Mouse (Mus musculus) lung, postnatal 36 days (tissue): ENCODE measurements around the gene Gm21830.
"Not testable (repeated sequence)": the region's sequence is repeated elsewhere in the genome, so short reads cannot be mapped to it uniquely, and the experiment has no call there.

Experiments
- DNase-seq: peaks from one replicate; pipeline ENCODE4 v3.0.0; 2022; ENCODE audit warnings: mixed read lengths

The Gm21830 gene

GRCm38 (mm10) chr2:67413425-67413824, at the start of gene Gm21830:
Gm21830 (plus strand) TSS chr2:67413725.
- DNase-seq: not testable (repeated sequence)

- no peak for DNase-seq
Measured at GRCm38 (mm10) chr2:67364506-67364905, 49.0 kb upstream of the Gm21830 start.

DNA sequence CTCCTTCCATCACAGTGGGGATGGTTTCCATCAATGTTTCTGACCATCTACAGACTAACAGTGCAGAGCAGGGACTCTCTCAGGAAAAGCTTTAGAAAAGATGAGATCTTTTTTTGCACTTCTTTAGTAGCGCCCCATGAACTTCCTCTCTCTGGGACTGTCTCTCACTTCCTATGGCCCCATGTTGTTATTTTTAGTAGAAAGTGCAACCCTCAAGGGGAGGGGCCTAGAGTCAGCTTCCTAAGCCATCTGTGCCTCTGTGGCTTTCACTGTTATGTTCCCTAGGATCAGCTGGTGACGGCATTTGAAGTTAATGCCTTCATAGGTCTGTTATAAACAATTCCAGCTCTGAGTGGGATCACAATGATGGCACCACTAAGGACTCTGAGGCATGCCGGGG, 35.0 kb upstream of the Gm21830 start:
- peak; percentile 1 for DNase-seq

GRCm38 (mm10) chr2:67420853-67421252, 7.3 kb downstream of the Gm21830 start:
- no peak for DNase-seq

DNA sequence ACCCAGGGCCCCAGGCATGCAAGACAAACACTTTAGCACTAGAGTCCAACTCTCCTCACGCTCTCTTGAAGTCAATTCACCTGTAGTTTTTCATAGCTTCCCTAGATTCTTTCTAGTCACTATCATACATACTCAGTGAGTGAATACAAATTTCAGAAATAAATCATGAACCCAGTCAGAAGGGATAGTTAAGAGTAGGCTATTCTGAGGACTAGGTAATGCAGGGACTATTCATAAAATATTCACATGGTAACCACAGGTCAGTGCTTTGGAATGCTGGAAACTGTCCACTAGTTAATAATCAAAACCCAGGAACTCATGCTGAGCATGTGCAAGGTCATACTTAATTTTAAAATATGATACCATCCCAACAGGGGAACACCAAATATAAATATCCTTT, 9.3 kb downstream of the Gm21830 start:
- DNase-seq: no peak

DNA sequence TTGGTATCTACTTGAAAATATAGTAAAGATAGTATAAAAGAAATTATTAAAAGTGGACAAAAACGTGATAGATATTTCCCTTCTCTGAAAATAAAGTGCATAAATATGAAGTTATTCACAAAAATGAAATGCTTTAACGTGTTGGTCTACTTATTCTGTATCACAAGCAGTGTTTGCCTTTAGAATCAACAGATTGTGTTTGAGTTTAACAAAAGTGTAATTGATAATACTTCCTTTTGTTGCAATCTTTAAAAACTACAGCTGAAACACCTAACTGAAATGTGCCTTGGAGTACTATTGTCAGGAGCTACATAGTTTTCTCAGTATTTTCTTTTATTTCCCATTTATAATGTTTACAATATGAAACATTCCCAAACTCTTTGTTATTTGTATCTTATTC, 19.6 kb downstream of the Gm21830 start, which contains the start of gene Gm26727:
Gm26727 (minus strand) TSS at position 101 of the 400 bp plus-strand sequence.
- DNase-seq: no peak

GRCm38 (mm10) chr2:67438309-67438708, 24.8 kb downstream of the Gm21830 start:
- no peak for DNase-seq

- DNase-seq: no peak
Measured at GRCm38 (mm10) chr2:67445780-67446179, 32.3 kb downstream of the Gm21830 start, which contains the start of gene Xirp2. Xirp2 (plus strand) TSS chr2:67446002.

DNA sequence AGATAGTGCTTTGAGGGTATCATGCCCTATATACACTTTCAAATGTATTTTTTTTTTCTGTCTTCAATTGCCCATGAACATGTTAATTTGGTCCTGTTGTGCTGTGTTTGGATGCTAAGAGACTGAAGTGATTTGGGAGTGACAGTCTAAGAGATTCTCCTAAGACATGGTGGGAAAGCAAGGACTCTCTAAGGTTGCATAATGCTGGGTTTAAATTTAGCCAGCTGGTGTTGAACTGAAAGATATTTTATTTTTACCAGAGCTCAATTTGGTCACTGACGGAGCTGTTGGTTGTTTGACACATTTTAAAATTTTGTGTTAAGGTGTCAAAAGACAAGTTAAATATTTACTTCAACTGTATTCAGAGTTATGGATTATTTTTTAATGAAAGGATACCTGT, 33.2 kb downstream of the Gm21830 start:
- no peak for DNase-seq

DNA sequence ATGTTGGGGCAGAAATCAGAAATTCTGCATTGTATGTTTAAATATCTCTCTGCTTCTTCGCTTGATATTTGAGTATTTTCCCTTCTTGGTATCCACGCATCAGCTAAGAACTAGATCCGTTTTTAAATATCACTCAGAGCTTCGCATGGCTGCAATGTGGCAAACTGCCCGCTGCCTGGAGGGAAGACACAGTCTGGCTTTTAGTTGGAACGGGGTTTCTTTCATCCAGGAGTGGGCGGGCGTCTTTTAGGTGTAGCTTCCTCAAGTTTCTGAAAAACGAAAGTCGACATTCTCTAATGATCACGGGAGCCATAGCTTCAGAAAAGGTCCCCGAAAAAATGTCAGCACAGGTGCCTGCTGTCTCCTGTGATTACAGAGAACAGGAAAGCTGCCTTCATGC, 33.7 kb downstream of the Gm21830 start:
- DNase-seq: no peak

GRCm38 (mm10) chr2:67460857-67461256, 47.3 kb downstream of the Gm21830 start:
- no peak for DNase-seq

DNA sequence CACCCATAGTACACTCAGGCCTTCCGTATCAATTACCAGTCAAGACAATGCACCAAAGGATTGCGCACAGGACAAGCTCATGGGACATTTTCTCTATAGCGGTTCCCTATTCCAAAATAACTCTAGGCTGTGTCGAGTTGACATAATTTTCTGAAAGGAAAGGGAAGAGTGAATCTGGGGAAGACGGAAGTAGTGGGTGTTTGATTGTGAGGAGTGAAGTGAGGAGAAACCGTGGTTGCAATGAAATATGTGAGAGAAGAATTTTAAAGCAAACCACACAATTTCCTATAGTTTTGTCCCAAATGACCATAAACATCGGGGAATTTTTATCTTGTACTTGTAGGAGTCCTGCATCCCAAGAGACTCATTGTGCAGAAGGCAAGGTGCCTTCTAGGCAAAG, 53.5 kb downstream of the Gm21830 start:
- no peak for DNase-seq

DNA sequence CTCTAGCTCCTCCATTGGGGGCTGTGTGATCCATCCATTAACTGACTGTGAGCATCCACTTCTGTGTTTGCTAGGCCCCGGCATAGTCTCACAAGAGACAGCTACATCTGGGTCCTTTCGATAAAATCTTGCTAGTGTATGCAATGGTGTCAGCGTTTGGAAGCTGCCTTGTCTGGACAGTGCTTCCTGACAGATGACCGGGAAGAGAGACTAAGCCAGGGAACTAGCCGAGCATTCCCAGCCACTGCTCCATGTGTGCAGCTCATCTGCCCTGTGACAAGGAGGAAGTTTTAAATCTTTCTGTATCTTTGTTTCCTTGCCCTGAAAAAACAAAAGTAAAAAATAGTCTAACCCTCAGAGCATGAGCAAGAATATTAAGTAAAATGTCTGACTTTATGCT, 56.5 kb downstream of the Gm21830 start:
- not testable (repeated sequence) for DNase-seq

DNA sequence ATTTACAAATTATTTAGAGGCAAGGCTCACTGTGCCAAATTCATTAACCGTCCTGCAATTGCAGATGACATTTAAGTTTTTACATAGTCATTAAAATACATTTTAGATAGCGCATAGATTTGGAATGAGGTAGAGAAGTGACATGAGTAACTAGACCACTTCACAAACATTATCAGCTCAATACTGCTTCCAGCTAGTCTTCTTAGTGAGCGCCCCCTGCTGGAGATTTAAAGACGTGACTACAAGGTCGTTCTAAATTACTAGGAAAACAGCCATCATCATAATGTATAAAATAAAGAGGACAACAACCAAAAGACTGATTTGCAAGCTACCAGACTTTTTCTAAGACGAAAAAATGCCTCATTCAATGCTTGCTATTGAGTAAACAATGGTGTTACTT, 64.2 kb downstream of the Gm21830 start:
- DNase-seq: peak; percentile 63

DNA sequence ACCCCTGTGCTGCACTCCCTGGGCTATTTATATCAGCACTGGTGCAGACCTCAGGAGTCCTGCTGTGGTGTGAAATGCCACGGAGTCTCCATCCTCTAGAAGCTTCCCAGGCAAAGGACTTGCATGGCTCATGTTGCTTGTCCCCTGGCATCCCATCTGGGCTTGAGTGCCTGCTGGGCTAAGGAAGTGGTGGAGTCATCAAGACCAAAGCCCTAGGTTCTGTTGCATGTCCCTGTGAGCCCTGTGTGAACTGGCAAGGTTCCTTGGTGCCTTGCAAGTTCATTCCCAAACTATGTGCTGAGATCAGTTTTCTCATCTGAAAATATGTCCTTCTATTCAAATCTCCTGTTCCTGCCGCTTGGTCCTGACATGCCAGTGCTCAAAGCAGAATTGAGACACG, 67.5 kb downstream of the Gm21830 start:
- no peak for DNase-seq
